Mouse (Mus musculus) liver, postnatal 0 days (tissue): ENCODE results near the gene Ikzf2.

Source experiments
- CTCF ChIP-seq: sonication (generic); IDR thresholded peaks from 2 replicates; pipeline ENCODE4 v1.5.1; 2016; ENCODE audit warnings: antibody characterized with exemption, low read depth
- EP300 ChIP-seq: IDR thresholded peaks from 2 replicates; pipeline ENCODE4 v1.6.1; 2016; ENCODE audit warnings: antibody characterized with exemption, low read depth, mild to moderate bottlenecking

- TF ChIP-seq CTCF (no peak), EP300 (no peak)
These were observed 78.2 kb downstream of the Ikzf2 start for GRCm38 (mm10) chr1:69608846-69609245.
